Mouse (Mus musculus) cerebellum, adult (tissue): ENCODE measurements around the gene Slc48a1.

ENCODE experiments used
- ATAC-seq: cut with Nextera tagmentation; 2 replicates; pipeline ENCODE4 v1.9.2; 2017; ENCODE audit warnings: mild to moderate bottlenecking, moderate library complexity, mixed read lengths; ENCODE audit not compliant: insufficient number of reproducible peaks, low FRiP score, low TSS enrichment

Gene Slc48a1

DNA sequence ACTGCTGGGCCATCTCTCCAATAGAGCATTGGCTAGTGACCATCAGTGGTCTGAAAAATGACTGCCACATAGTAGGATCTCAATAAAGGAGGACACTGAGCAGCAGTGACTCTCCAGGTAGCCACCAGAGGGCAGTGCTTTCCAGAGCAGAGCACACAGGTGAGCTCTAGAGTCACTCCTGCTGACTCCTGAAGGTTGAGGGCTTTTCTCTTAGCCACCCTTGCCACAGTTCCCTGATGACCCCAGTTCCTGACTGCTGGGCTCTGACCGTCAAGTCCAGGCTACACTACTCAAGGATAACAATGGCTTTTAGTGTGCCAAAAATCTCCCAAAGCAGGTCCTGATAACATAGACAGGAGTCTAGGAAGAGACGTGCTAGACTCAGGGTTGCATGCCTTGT, 26.6 kb upstream of the Slc48a1 start:
- no peak for ATAC-seq

DNA sequence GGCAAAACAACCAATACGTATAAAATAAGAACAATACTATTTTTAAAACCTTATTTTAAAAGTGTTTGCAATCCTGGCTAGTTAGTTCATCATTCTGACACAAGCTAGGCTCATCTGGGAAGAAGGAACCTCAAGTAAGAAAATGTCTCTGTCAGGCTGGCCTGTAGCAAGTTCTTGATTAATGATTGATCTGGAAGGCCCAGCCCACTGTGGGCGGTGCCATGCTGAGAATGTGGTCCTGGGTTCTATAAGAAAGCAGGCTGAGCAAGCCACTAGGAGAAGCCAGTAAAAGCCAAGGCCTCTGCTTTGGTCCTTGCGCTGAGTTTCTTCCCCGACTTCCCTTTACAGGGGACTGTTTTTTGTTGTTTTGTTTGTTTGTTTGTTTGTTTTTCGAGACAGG, 25.8 kb upstream of the Slc48a1 start:
- ATAC-seq = no peak

- no peak for ATAC-seq
Measured at GRCm38 (mm10) chr15:97754476-97754875, 23.8 kb upstream of the Slc48a1 start.

DNA sequence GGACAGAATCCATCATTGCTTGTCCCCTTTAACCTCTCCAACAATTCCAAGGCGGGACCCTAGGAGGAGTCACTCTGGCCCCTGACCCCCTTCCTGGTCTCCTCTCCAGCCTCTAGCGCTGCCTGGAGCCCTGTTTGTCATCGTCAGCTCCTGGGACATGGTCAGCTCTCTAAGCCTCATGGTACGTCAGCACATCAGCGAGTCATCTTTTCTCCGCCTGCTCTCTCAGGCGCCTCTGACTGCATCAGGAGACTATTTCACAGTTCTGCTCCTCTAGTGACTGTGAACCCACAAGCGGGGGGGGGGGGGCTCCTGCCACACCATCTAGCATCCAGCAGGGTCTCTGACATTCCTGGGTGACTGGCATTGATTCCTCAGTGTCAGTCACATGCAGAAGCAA, 23.0 kb upstream of the Slc48a1 start:
- ATAC-seq = no peak

- peak; percentile 21; the same call in 1 of the 2 replicates for ATAC-seq
Measured at GRCm38 (mm10) chr15:97760006-97760405, 18.3 kb upstream of the Slc48a1 start.

DNA sequence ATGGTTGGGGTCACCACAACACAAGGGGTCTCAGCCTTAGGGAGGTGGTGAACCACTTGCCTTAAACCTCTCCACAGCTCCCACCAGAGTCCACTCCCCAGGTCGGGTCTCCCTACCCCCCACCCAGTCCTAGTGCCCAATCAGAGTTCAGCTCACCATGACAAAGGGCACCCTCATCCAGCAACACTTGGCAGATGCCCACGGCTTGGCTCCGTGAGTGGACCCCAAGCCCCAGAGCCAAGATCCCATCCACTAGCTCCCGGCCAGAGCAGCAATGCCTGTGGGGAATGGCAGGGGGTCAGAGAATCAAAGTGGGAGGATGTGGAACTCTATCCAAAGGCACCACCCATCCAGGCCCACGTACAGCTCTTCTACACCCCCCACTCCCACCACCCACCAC, 17.4 kb upstream of the Slc48a1 start:
- no peak for ATAC-seq

DNA sequence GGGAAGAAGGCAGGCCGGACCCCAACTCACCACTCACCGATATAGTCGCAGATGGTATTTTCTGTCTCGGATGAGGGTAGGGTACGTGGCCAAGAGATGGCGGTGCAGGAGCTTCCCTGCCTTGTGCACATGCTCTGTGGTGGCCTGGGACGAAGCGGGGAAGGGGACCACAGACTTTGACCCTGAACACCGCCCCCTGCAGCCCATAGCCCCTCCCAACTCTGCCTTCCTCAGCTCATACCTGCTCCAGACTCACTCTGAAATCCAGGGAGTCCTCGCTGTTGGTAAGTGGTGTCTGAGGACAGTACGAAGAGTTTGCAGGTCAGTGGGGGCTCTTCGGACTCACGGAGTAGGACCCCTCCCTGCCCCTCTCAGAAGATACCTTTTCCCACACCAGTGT, 16.9 kb upstream of the Slc48a1 start:
- no peak for ATAC-seq

- ATAC-seq = no peak
Measured at GRCm38 (mm10) chr15:97762733-97763132, 15.6 kb upstream of the Slc48a1 start.

DNA sequence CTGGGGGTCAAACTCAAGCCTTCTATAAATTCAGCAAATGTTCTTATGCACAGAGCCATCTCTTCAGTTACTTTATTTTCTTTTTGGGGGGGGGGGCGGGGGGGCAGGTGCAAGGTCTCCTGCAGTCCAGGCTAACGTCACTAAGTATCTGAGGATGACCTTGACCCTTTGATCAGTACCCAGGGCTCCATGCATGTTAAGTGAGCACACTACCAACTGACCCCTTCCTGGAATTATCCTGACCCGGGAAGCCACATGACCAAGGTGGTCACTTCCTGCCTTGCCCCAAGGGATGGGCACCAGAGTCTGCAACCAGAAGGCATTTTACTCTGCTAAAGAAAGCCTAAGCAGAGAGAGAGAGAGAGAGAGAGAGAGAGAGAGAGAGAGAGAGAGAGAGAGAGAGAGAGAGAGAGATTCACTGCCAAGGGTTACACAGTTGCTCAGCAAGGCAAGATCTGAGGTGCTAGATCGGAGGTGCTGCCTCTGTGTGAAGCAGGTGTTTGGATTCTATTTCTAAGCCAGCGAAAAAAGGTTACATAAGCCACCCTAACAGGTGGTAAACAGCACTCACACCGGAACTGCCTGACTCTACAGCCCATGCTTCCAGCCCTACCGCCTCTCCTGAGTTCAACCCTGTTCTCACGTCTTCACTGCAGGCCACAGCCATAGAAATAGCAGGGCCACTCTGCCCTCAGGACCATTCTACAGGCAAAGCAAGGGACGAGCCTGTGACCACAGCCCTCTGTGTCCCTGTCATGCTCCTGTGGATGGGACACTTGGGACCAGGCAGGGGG, 14.9 kb upstream of the Slc48a1 start:
- ATAC-seq = no peak

GRCm38 (mm10) chr15:97764532-97764931, 13.8 kb upstream of the Slc48a1 start:
- no peak for ATAC-seq

DNA sequence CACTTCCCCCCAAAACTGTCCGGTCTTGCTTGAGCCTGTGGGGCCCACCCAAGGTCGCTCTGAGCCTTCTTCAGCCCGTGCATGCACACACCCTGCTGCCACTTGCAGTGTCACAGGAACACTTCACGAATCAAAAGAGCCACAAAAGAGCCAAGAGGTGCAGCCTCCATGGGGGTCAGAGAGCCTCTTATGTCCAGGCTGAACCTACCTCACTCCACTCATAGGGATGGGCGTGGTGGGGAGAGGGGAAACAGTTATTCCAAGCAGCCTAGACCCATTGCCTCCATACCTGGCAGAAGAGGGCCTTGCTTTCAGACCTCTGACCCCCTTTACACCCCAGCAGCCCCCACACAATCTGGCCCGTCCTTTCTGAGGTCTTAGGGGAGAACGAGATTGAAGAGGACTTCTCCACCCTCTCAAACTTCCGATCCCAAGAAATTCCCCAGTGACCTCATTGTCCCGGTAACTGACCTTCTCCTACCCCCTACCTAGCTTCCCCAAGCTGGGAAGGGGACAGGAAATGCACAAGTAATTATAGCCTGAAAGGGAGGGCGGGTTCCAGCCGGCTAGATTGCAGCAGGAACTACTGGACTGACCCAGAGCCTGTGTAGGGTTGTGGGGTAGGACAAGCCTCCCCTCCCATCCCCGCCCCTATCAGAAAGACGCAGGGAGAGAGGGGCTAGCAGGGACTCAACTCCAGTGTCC, 13.1 kb upstream of the Slc48a1 start:
- no peak for ATAC-seq

DNA sequence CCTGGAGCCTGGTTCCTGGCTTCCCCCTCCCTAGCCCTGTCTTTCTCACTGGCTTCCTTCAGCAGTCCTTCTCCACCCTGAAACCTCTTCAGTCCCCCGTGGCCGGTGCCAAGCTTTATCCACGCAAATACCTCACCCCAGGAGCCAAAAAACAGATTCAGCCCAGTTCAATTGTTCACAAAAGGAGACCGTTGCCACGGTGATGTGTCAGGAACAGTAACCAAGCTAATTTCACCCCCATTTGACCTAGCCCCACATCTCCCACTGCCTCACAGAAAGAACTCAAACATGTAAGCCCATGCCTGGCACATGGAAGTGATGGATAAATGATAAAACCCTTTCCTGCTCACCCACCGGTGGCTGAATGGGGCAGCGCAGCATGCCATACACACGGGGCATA, 12.1 kb upstream of the Slc48a1 start:
- ATAC-seq = no peak

DNA sequence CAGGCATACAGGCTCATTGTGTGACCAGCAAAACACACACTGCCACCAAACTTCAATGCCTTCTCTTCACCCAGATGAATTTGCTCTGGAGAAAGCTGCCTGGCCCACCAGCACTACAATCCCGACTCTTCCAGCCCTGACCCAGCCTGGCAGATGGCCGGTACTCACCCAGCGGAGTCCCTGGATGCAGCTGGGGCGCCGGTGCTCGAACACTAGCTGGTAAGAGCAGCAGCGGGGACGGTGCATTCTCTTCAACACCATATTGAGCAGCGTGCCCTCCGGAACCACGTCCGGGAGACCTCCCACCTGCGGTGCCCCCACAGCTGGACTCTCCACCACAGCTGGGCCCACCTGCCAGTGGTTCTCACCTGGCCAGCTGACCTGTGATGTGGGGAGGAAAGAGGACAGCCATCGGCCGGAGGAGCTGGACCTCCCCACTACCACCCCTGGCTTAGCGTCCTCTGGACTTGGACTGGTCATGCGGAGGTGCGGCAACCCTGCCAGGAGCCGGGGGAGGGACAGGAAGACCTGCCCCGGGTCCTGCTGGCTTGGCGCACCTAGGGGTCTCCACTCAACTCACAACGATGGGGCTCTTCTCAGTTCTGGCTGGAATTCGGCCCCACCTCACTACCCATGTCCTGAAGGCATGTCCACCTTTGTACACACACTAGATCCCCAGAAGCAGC, 11.6 kb upstream of the Slc48a1 start:
- ATAC-seq = no peak

DNA sequence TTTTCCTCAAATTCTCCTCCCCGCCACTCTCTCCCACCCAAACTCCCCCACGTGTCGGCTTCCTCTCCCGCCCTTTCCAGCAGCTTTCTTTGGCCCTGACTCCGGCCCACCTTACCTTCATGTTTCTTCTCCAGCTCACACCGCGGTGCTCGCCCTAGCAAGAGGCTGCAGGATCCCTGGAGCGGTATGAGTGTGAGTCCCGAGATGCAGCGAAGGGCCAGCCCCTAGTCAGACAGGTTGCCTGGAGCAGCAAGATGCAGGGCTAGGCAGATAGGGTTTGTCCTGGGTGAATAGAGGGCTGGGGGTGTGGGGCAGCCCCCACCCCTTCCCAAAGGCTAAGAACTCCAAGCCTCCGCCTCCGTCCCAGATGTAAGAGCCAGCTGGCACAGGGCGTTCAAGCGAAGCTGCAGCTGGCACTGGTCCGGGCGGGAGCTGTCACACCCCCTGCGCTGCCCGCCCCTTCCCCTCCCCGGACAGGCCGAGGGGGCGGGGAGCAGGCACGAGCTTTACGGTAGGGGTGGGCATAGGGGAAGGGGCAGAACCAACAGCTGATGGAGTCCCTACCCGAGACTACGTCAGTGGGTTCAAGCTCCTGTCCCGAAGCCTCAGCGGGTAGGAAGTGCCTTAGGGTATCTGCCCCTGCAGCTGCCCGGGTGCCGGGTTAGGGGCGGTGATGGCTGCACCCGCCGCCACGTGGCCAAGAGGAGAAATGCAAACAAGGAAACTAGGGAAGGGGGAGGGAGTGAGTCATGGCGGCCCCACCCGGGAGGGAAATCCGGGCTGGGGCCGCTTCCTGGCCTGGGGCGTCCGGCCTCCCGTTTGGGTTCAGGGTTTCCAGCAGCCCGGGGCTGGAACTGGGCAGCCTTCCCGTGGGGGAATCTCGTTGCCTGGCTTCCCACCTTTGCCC, 10.8 kb upstream of the Slc48a1 start, which contains the start of gene Rapgef3:
Gene Rapgef3, minus strand, starts transcription at position 693 of the 907 bp plus-strand sequence.
- ATAC-seq = peak; percentile 48

DNA sequence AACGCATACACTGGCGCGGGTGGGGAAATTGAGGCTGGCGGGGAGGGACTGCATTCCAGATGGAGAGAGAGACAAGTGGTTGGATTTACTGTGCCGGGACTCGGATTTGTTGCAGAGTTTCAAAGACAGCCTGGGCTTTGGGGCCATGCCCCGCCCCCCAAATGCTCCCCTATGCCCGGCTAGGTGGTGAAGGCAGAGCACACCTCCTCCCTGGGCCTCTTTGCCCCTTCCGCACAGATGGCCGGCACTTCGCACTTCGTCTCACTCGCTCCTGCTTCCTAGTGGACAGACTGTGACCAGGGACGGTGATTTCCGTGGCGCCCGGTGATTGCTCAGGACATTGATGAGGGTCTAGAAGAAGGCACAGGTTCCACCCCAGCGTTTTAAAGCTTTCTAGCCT, 10.1 kb upstream of the Slc48a1 start:
- ATAC-seq = no peak

GRCm38 (mm10) chr15:97770280-97770679, 8.0 kb upstream of the Slc48a1 start:
- no peak for ATAC-seq

DNA sequence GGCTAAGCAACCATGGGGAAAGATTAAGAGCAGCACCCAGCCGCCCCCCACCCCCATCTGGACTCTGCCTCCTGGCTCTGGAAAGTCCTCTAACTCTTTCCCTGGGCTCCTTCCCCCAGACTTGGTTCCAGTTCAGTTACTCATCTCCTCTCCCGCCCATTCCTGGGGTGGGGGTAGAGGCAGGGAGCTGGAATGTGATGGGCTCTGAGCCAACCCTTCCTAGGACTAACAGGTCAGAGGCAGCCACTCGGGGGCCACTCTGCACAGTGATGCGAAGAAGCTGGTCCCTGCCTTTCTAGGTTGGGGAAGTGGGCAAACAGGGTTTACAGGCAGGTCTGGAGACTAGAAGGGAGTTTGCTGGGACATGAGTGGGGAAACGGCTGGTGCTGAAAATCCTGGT, 5.2 kb upstream of the Slc48a1 start:
- ATAC-seq = no peak

DNA sequence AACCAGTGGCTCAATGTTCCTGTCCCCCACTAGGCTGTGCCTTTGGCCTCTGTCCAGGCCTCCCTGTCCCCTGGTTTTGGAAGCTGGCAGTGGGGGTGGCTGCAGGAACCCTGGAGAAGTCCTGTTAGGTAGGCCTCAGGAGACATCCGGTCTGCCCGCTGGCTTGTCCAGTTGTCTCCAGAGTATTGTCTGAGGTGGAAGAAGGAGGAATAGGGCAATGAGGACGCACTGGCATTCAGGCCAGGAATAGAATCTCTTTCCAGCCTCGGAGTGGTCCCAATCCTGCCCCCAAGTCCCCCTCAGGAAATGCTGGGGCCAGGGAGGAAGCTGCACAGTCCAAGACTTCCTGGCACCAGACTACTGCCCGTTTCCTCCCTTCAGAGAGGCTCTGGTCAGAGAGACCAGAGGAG, 4.4 kb upstream of the Slc48a1 start:
- no peak for ATAC-seq

- peak; percentile 74 for ATAC-seq
Measured at GRCm38 (mm10) chr15:97776514-97776913, 1.8 kb upstream of the Slc48a1 start.

DNA sequence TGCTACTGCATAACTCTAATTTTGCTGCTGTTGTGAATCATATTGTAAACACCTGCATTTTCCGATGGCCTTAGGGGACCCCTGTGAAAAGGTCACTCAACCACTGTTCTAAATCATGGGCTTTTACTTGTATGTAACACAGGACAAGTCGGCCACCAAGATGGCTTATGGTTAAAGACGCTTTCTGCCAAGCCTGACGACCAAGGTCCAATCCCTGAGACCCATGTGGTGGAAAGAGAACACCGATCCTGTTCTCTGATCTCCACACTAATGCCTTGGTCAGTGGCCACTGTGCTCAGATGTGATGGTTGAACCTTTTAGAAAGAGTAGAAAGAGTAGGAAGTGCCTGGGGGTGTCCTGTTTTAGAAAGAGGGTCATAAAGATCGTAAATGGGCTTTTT, 1.4 kb upstream of the Slc48a1 start:
- ATAC-seq = no peak
